Mouse (Mus musculus) retina, postnatal 1 day (tissue): Measurements from ENCODE around the gene Mcpt4.
"Not testable (repeated sequence)": the region's sequence is repeated elsewhere in the genome, so short reads cannot be mapped to it uniquely, and the experiment has no call there.

ENCODE experiments used
- DNase-seq: peaks from one replicate; pipeline ENCODE4 v3.0.0-alpha.2; 2012

Mcpt4 gene

DNA sequence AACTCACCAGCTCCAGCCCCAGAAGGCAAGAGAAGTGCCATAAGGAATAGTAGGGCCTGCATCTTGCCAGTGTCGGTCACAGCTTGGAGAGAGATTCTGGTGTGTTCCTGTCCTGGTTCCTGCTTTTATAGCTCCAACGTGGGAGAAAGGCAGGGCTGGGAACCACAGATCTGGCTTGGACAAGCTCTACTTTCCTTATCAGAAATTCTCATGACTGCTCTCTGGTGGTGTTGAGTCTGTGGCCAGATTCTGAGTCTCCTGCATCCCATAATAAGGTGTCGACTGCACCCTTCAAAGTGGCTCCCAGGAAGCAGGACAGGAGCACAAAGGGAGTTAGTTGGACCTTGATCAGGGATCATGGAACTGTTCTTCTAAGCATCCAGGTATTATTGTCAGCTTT is at the start of gene Mcpt4:
Mcpt4 (minus strand) TSS at position 101 of the 400 bp plus-strand sequence.
- not testable (repeated sequence) for DNase-seq

DNA sequence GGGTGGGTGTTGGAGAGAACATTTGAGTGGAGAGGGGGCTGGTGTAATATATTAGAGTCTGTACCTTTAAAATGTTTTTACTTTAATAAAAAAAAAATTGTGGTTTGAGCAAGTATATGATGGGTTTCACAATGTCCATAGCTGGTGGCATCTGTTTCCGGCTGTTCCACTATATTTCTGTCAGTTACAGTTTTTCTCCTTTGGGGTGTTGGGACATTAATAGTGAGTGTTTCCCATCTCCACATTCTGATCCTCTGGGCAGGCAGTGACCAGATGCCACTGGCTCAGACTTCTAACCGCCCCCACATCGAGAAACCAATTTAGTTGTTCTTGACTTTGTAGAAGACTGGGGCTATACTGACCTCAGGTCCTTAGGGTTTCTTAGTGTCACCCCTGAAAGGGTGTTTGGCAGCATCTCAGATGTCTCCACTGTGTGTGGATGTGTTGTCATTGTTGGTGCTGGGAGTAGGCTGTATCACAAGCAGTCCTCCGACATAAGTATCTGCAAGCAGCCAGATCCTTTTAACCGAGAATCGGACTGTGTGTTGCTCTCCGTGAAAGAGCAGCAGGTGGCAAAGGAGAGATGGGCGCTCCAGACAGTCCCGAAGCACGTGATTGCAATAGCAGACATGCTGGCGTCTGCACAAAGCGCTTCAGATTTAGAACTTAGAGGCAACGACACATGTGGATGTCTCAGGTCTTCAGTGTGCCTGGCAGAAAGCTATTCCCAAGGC is 43.5 kb upstream of the Mcpt4 start:
- no peak for DNase-seq

DNA sequence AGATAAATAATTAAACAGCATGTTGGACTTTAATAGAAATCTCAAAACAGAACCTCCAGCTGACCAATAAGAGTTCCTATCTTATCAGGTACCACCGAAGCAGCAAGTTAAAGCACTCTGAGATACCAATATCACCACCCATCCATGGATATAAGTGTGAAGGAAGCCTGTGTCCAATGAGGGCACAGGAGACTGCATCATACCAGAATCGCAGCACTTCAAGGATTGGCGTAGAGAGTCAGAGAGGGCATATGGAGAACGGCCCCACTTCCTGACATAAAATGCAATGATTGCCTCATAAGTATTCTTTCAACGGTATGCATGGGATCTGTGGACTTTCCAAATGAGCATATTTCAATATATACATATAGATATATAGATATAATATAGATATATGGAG is 42.9 kb upstream of the Mcpt4 start:
- DNase-seq: no peak

DNA sequence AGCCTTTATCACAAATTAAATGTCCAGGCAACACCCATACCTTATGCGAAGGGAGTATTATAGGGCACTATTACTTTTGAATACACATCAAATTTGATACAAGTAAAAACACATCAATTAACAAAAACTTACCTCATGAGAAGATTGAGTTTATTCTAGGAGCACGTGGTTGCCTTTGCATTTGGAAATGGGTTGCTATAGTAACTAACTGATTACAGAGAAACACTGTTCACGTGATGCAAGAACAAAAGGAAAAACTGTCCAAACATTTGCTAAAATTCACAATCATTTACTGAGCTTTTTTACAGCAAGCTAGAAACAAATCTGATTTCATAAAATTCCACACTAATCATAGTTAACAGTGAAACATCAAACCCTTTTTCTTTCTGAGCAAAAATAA is 41.3 kb upstream of the Mcpt4 start:
- no peak for DNase-seq

DNA sequence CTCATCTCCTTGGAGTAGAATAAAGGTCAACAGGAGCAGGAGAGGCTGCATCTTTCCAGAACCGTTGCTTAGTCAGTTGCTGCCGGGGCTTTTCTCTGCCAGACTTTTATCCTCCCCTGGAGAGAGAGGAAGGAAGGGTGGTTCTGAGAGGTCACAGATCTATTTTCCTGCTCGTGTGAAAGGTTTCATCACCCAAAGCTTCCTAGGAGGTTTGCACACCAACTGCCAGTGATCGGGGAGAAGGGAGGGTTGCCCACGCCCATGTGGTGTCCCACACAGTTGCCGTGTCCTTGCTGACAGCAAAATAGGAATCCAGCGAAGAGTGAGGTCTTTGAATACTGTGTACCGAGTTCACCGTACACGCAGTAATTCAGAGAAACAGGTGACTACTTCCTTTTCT is 40.3 kb upstream of the Mcpt4 start, which contains the start of gene Ctsg:
Ctsg (minus strand) TSS at position 189 of the 400 bp plus-strand sequence.
- DNase-seq: no peak

DNA sequence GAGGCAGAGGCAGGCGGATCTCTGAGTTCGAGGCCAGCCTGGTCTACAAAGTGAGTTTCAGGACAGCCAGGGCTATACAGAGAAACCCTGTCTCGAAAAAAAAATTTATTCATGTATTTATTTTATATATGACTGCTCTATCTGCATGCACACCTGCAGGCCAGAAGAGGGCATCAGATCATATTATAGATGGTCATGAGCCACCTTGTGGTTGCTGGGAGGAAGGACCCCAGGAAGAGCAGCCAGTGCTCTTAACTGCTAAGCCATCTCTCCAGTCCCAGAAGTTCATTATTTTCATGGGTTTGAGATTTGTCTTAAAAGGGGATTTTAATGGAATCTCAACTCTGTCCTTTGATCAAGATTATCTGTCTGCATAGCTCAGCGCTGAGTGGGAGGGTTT is 36.8 kb upstream of the Mcpt4 start:
- peak; percentile 17 for DNase-seq

DNA sequence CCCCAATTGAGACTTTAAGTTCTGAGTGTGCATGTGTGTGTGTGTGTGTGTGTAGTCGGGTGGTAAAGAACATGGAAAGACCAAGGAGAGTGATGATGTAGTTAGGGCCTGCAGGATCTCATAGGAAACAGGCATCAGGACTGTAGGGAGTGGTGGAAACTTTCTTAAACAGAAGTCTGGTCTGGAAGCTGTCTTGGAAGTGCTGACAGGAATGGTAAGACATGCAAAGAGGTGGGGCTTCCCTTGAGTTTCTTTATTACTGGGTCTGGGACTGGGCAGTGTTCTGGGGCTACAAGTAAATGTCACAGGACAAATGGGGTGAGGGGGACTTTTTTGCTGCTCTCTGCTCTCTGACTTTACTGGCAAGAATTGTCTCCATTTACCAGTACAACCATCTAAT is 35.5 kb upstream of the Mcpt4 start:
- no peak for DNase-seq

DNA sequence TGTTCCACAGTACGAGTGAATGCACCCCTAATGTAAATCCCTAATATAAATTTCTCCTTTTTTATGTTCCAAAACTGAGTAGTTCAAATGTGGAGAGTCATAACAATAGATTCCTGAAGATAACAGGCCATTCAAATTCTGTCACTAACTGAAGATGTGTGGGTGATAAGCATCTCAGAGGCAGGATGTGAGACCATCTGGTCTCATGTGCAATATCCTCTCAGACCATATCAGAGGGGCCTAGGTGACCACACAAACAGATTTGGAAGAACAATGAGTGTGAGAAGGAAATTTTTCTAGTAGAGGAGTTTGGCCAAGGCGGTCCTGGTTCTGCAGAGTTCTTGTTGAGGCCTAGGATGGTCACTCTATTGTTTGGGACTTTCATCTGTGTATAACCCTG is 31.2 kb upstream of the Mcpt4 start:
- DNase-seq: no peak

DNA sequence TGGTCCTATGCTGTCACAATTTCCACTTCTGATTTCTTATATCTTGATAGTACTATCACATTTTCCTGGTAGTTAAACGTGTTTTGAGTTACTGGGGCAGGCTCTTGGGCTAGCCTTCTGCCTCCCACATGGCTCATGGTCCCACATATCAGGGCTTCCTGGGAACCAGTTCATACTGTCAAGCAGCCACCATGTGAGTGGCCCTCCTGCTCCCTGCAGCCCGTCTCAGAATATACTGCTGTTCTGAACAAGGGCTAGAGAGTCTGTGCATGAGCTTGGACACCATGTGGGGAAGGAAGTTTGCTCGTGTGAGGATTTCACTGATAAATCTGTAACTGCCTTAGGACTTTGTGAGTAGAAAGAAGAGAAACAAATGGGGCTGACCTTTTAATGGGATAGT is 24.6 kb upstream of the Mcpt4 start:
- no peak for DNase-seq

DNA sequence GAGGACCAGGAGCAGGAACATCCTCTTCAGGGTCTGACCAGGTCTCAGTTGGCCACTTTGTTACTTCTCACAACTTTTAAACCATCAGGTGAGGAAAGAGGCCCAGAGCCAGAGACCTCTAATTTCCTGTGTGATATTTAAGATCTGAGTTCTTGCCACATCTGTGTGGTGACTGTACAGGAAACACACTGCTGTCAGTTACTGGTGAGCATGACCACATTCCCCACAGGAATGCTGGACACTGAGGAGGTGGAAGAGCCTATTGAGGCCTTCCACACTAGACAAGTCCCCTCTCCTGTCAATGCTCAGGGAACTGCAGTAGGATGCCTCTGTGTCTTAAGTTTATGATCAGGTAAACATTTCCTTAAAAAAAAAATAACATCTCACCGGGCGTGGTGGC is 23.1 kb upstream of the Mcpt4 start, which contains the start of gene Mcpt8:
Mcpt8 (minus strand) TSS at position 107 of the 400 bp plus-strand sequence.
- DNase-seq: no peak

DNA sequence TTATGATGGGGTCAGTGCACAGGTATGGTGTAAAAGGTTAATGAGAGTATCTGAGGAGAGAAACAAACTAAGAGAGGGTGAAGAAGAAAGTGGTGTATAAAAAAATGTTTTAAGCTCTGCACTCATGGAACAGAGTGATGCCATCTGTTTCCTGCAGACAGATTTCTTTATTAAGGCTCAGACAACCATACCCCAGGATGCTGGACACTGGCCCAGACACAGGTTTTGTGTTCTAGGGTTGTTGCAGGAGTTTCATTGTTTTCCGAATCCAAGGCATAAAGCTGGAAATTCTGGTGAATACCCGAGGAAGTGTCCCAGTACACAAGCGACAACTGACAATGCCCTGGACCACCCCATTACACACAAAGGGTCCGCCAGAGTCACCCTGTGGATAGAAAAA is 19.9 kb upstream of the Mcpt4 start:
- no peak for DNase-seq

DNA sequence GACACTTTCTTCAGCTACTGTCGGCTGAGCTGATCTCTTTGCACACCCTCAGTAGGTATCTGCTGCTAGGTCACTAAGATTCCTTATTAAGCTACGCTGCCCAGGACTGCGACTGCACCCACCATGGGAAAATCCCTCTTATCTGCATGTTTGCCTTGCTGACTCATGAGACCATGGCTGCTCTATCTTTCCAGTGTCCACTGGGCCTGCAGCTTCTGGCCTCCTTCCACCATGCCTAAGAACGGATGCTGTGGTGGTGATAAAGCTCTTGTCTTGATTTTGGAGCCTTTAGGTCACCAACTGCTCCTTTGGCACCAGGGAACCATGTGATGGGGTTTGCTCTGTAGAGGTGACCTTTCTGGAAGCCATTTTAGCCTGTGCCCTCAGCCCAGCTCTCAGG is 4.4 kb downstream of the Mcpt4 start:
- DNase-seq: no peak

DNA sequence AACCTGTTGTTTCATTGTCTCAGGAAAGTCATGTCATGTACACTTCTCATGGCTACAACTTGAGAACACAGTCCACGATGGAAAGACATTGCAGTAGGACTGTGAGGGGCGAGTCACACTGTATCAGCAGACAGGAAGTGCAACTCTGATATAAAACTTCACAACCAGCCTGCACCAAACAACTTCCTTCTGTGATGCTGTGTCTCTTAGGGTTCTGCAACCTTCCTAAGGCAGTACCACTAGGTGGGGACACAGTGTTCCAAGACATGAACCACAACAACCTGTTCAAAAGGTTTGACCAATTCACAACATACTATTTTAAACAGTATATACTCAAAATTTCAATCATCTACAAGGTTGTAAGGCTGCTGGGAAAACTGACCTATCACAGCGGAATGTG is 6.7 kb downstream of the Mcpt4 start:
- DNase-seq: no peak

DNA sequence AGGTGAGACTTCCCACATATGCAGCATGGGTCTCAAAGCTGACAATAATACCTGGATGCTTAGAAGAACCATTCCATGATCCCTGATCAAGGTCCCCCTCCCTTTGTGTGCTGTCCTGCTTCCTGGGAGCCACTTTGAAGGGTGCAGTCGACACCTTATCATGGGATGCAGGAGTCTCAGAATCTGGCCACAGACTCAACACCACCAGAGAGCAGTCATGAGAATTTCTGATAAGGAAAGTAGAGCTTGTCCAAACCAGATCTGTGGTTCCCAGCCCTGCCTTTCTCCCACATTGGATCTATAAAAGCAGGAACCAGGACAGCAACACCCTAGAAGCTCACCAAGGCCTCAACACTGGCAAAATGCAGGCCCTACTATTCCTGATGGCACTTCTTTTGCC is 20.3 kb downstream of the Mcpt4 start, which contains the start of gene Mcpt2:
Mcpt2 (plus strand) TSS at position 250 of the 400 bp plus-strand sequence.
- DNase-seq: not testable (repeated sequence)

DNA sequence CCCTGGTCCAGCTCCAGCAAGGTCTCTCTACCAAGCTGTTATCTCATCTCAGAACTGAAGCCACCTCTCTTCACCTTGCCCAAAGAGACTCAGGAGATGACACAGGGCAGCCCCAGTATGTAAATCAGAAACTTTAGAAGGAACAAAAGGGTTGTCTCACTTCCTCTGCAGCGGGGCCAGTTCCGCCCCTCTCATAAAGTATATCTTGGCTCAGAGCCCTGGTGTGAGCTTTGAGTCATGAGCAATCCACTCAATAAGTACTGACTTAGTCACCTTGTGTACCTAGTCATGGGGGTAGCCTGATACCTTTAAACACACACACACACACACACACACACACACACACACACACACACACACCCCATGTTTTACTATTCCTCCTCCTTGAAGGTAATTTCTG is 27.7 kb downstream of the Mcpt4 start:
- no peak for DNase-seq

DNA sequence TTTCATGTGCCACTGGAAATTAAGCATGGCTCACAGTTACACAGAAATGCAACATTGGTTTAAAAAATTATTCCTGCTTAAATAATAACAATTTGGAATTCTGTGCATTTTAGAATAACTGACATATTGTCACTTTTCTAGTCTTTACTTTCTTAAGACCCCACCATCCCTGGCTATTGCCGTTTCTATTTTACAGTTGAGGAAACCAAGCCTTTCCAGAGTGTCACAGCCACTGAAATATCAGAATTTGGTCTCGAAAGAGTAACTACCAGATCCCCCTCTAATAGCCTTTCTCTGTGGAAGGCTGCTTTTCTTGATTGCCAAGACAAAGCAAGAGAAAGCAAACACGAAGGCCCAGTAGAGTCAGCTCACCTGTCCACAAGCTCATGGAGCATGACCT is 31.7 kb downstream of the Mcpt4 start, which contains the start of gene Mcpt9:
Mcpt9 (minus strand) TSS at position 101 of the 400 bp plus-strand sequence.
- DNase-seq: not testable (repeated sequence)

DNA sequence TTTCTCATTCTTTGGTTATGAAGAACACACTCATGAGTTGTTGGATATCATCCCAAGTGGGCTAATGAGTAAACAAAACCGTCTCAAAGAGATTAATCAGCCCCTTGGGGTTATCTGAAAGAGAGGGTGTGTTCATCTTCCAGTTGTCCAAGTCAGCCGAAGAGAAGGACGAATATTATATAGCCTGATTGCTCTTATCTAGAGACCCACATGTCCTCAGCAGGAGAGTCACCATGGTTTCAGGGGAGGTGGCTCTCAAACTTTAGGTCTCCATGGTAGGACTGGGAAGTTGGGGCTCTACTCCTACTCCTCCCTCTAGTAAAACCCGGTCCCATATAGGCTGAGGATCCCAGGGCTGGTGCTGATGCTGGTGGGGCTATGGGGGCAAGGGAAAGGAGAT is 40.8 kb downstream of the Mcpt4 start:
- not testable (repeated sequence) for DNase-seq

DNA sequence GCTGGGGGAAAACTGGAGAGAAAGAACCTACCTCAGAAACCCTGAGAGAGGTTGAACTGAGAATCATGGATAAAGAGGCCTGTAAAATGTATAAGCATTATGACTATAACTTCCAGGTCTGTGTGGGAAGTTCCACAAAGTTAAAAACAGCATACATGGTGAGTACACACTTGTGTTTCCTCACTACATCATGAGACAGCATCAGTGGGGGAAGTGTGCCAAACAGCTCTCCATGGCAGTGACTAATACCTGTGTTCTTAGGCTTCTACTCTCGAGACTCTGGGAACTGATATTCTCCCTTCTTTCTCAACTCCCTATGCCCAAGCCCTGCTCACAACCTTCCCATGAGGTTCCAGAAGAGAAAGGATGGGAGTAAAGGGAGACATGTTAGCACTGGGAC is 42.7 kb downstream of the Mcpt4 start:
- DNase-seq: no peak

DNA sequence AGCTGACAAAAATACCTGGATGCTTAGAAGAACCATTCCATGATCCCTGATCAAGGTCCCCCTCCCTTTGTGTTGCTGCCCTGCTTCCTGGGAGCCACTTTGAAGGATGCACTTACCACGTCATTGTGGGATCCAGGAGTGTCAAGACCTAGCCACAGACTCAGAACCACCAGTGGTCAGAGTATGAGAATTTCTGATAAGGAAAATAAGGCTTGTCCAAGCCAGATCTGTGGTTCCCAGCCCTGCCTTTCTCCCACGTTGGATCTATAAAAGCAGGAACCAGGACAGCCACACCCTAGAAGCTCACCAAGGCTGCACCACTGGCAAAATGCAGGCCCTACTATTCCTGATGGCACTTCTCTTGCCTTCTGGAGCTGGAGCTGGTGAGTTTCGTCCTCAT is 44.4 kb downstream of the Mcpt4 start, which contains the start of gene Mcpt1:
Mcpt1 (plus strand) TSS at position 301 of the 400 bp plus-strand sequence.
- DNase-seq: not testable (repeated sequence)

DNA sequence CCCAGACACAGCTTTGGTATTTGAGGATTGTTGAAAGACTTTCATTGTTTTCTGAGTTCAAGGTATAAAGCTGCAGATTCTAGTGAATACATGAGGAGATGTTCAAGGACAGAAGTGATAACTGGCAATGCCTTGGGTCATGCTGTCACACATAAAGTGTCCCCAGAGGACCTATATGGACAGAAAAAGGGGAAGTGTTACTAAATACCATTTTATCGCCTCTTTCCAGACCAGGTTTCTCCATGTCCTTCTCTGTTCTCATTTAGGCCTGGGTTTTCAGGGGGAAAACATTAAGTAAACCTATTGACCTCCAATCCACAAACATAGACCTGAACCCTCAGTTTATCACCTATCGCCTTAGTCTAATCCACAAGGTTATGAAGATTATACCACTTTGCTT is 48.2 kb downstream of the Mcpt4 start:
- DNase-seq: no peak

DNA sequence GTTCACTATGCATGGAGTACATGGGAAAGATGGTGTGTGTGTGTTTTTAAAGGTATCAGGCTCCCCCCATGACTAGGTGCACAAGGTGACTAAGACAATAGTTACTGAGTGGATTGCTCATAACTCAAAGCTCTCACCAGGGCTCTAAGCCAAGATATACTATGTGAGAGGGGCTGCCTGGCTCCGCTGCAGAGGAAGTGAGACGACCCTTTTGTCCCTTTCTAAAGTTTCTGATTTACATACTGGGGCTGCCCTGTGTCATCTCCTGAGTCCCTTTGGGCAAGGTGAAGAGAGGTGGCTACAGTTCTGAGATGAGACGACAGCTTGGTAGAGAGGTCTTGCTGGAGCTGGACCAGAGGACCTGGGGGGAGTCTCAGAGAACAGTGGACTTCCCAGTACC is 49.0 kb downstream of the Mcpt4 start:
- DNase-seq: no peak
